Mouse (Mus musculus) embryonic fibroblast, embryonic 13.5 days (primary cell): ENCODE data around the gene Rdh12. TPM values are rescaled to one million over a fixed set of nuclear protein-coding genes. Genes with fewer than 3 reads are reported as not detected.

ENCODE experiments used
- H3K27ac ChIP-seq: 2 replicates; pipeline ENCODE4 v1.5.1; 2012; ENCODE audit warnings: low read length, control low read depth, inconsistent platforms; ENCODE audit not compliant: insufficient read depth
- H3K4me1 ChIP-seq: 2 replicates; pipeline ENCODE4 v1.6.1; 2011; ENCODE audit warnings: low read length; ENCODE audit not compliant: control insufficient read depth, insufficient read depth
- H3K4me3 ChIP-seq: 2 replicates; pipeline ENCODE4 v1.5.1; 2011; ENCODE audit warnings: mild to moderate bottlenecking, control low read depth, low read length; ENCODE audit not compliant: insufficient read depth
- CTCF ChIP-seq: IDR thresholded peaks from 2 replicates; pipeline ENCODE4 v1.5.1; 2011; ENCODE audit warnings: mild to moderate bottlenecking, control low read depth, low read length, moderate library complexity, borderline replicate concordance; ENCODE audit not compliant: insufficient read depth
- POLR2A ChIP-seq: IDR thresholded peaks from 2 replicates; pipeline ENCODE4 v1.6.1; 2011; ENCODE audit warnings: low read depth, mild to moderate bottlenecking, control low read depth, low read length, moderate library complexity
- polyA plus RNA-seq: library from polyadenylated mRNA; stranded (reverse); fragments of >200 nt; gene quantifications from 2 replicates; pipeline ENCODE4 v1.2.4, GENCODE M21; 2011; ENCODE audit warnings: low read depth; ENCODE audit not compliant: missing spikeins, insufficient read length

The Rdh12 gene
- polyA plus RNA-seq, 1 experiment = 1.6 TPM

DNA sequence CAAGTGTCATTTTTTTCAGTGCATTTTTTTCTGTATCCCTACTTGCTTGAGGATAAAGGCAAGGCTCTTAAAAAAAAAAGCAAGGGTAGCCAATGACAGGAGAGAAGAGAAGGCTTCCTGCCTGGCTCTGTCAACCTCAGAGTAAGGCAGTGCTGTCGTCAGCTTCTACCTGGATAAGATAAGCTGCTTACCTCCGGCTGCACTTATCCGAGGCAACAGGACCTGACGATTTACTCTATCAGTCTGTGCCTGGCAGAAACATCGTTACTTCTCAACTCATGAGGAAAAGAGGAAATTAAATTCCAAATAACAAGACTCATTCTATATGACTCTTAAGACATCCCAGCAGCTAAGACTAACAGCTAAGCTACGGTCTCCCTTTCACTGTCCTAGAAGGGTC lies 34.2 kb downstream of the Rdh12 start:
- Histone ChIP-seq H3K4me3 (no peak overlapping the region), H3K27ac (no peak overlapping the region), H3K4me1 (no peaks in the 10 kb centered on the region)
- no peak for TF ChIP-seq POLR2A
- TF ChIP-seq CTCF = no peak

DNA sequence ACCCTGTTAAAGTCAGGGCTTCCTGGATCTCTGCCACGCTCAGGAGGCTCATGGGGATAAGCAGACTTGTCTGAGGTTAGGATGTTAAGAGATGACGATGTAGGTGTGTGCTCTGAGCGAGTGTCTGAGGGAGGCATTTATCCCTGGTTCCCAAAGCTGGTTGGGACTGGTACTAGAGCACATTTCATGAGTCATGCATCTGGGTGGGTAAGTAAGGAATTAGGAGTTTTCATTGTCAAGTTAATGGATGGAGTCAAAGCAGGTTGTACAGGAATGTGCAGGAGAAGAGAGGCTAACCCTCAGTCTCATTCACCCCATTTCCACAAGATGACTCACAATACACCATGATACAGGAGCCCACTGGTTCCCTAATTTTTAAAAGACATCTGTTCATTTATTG lies 39.4 kb downstream of the Rdh12 start:
- TF ChIP-seq CTCF = no peak
- no peak for TF ChIP-seq POLR2A
- no peak overlapping the region for H3K4me3 ChIP-seq
- H3K4me1 ChIP-seq = no peaks in the 10 kb centered on the region
- no peak overlapping the region for H3K27ac ChIP-seq

DNA sequence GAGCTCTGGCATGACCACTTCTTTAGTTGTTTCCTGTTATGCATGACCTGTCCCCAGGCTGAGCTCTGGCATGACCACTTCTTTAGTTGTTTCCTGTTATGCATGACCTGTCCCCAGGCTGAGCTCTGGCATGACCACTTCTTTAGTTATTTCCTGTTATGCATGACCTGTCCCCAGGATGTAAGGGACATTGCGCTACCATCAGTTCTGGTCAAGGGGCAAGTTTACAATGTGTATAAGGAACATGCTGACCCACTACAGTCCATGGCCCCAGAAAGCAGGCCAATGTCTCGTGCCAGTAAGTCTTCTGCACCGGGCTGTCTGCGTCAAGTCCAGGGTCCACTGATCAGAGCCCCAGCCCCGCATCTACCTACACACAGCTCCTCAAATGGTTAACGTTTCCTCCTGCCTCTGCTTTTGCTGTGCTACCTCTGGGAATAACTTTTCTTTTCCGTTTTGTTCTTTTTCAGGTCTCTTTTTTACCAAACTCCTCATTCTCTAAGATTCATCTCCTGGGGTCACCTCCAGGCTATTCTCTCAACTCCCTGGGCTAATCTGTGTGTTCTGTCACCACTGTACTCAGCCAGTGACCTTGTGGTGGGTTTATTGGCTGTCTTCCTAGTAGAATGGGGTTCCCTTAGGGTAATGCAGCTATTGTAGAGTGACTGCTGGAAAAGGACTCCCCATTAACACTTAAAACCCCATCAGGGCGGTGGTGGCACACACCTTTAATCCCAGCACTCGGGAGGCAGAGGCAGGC lies 44.8 kb downstream of the Rdh12 start:
- TF ChIP-seq CTCF (no peak), POLR2A (no peak)
- Histone ChIP-seq H3K4me1 (no peaks in the 10 kb centered on the region), H3K4me3 (no peak overlapping the region), H3K27ac (no peak overlapping the region)

DNA sequence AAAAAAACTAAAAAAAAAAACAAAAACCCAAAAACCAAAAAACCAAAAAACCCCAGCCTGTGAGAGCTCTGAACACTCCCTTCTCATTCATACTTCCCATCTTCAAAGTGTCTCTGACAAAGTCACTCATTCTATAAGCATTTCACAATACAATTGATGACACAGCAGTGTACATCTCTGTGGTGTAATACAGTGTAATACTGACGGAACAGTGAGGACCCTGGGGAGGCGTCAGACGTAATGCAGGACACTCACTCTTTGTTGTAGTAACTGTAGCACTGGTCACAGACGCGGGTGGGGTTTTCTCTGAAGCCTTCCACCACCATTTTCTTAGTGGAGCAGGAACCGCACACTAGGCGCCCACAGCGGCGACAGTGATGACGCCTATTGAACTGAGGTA lies 46.3 kb downstream of the Rdh12 start:
- Histone ChIP-seq H3K4me3 (no peak overlapping the region), H3K27ac (no peak overlapping the region), H3K4me1 (no peaks in the 10 kb centered on the region)
- no peak for TF ChIP-seq POLR2A
- TF ChIP-seq CTCF = no peak

DNA sequence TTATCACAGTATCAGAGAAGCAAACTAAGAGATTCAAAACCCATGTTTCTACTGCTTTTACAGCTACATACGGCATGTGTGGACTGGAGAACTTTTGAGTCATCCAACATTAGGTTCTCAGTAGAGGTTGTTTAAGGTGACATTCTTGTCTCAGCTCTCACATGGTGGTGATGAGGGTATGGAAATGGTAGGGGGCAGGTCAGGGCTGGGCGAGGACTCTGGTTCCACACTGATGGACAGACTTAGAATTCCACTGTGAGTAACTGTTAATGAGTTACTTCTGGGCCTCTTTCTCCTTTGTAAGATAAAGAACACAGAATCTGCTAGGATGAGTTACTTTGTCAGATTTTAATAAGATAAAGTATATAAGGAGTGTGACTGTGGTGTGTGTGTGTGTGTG lies 51.4 kb downstream of the Rdh12 start:
- Histone ChIP-seq H3K4me1 (no peaks in the 10 kb centered on the region), H3K27ac (no peak overlapping the region), H3K4me3 (no peak overlapping the region)
- TF ChIP-seq CTCF = no peak
- no peak for TF ChIP-seq POLR2A

DNA sequence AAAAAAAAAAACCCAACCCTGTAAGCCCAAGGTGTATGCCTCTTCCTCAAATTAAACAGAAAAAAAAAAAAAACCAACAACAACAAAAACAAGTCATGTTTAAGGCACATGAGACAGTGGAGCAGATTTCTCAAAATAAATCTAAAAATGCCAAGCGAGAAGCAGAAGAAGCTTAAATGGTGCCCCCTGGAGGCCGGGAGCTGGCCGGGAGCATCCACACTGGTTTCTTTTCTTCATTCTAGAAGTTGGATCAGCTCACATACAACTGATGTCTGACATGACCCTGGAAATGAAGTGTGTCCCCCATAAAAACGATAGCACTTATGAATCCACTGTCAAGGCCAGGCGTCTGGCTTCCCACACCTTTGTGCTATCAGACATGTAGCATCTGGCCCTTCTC lies 52.3 kb downstream of the Rdh12 start:
- Histone ChIP-seq H3K4me1 (no peaks in the 10 kb centered on the region), H3K27ac (no peak overlapping the region), H3K4me3 (no peak overlapping the region)
- TF ChIP-seq CTCF (no peak), POLR2A (no peak)

Other genes starting within 250 kb of the Rdh12 start
- gene Tmem229b, start 201.3 kb upstream of the Rdh12 start, polyA plus RNA-seq = 1.7 and 3.5 TPM in 2 replicates
- gene Plekhh1, start 179.8 kb upstream of the Rdh12 start, polyA plus RNA-seq = 0.47 and 0.53 TPM in 2 replicates
- gene Pigh, start 119.3 kb upstream of the Rdh12 start, polyA plus RNA-seq = 11.9 and 14.1 TPM in 2 replicates
- 0.35 TPM in 1 of 2 replicates, not detected in the other for gene Arg2, start 78.1 kb upstream of the Rdh12 start, polyA plus RNA-seq
- gene Vti1b, start 36.2 kb upstream of the Rdh12 start, polyA plus RNA-seq = 138 and 157 TPM in 2 replicates
- gene Rdh11, start 16.6 kb upstream of the Rdh12 start, polyA plus RNA-seq = 25.8 and 26.4 TPM in 2 replicates
- gene Zfyve26, start 87.4 kb downstream of the Rdh12 start, polyA plus RNA-seq = 14.6 and 15.6 TPM in 2 replicates
- 2.7 and 4.0 TPM in 2 replicates for gene Rad51b, start 88.4 kb downstream of the Rdh12 start, polyA plus RNA-seq